Comparison of ENCODE assay signal across 26 mouse cellular contexts in genomic region chr17:26142796-26143195, GRCm38 (mm10). TPM values are rescaled to one million over a fixed set of nuclear protein-coding genes. Genes with fewer than 3 reads are reported as not detected.
DNase-seq lines count a peak whose midpoint lies in the region; ATAC-seq and TF ChIP-seq lines count a peak whose summit lies in the region.
"Had no signal": no experiment of that assay in that cellular context is flagged by ENCODE, and none has a peak within 500 bp of the region (broad histone marks: within the 10 kb centered on the region; RNA-seq: fewer than 3 reads in every experiment).

No protein-coding gene starts in this region.

- 87% methylated on average over 4 of the region's 4 CpGs for WGBS in heart, embryonic 10.5 days
- whole genome bisulfite sequencing in midbrain, embryonic 11.5 days = 94% methylated on average over 4 of the region's 4 CpGs
- 91% methylated on average over 4 of the region's 4 CpGs for whole genome bisulfite sequencing in midbrain, postnatal 0 days
- WGBS in hindbrain, embryonic 13.5 days = 91% methylated on average over 4 of the region's 4 CpGs

- H3K36me3 ChIP-seq in heart, embryonic 10.5 days = peaks cover 48% of the 10 kb centered on the region
- H3K36me3 ChIP-seq in midbrain, embryonic 11.5 days (ENCODE audit: control insufficient read depth, insufficient read depth, low read length) = peaks cover 11% of the 10 kb centered on the region; the same call in 1 of the 2 replicates
- peaks cover 6% of the 10 kb centered on the region for H3K36me3 ChIP-seq in midbrain, postnatal 0 days (ENCODE audit: insufficient read depth, low read length)
- H3K36me3 ChIP-seq in hindbrain, embryonic 13.5 days = peaks cover 47% of the 10 kb centered on the region

- no peak overlapping the region for H3K9ac ChIP-seq in midbrain, embryonic 11.5 days (ENCODE audit: low read length)
- H3K9ac ChIP-seq in midbrain, postnatal 0 days (replicated peaks; ENCODE audit: low read length, poor library complexity, severe bottlenecking) = no peak overlapping the region
- no peak overlapping the region for H3K9ac ChIP-seq in hindbrain, embryonic 13.5 days
- H3K9ac ChIP-seq: embryonic facial prominence, embryonic 13.5 days; forebrain, embryonic 13.5 days; hindbrain, embryonic 15.5 days had no signal

- ATAC-seq in midbrain, embryonic 11.5 days (ENCODE audit: low FRiP score) = no peak
- ATAC-seq in midbrain, postnatal 0 days (ENCODE audit: low FRiP score) = no peak
- ATAC-seq in hindbrain, embryonic 13.5 days (ENCODE audit: low FRiP score) = no peak
- ATAC-seq: activated CD4-positive, CD25-positive, alpha-beta regulatory T cell, adult 4 months; forebrain, embryonic 13.5 days; forebrain, embryonic 16.5 days; intestine, postnatal 0 days had no signal

- H3K4me3 ChIP-seq in heart, embryonic 10.5 days = no peak overlapping the region
- no peak overlapping the region for H3K4me3 ChIP-seq in midbrain, embryonic 11.5 days (ENCODE audit: low read depth, low read length)
- H3K4me3 ChIP-seq in midbrain, postnatal 0 days (ENCODE audit: low read depth, low read length) = no peak overlapping the region
- H3K4me3 ChIP-seq in hindbrain, embryonic 13.5 days = no peak overlapping the region
- H3K4me3 ChIP-seq: embryonic facial prominence, embryonic 10.5 days; embryonic facial prominence, embryonic 13.5 days; forebrain, embryonic 10.5 days; forebrain, embryonic 13.5 days; heart, adult 2 months; hindbrain, embryonic 15.5 days had no signal

- no peak overlapping the region for H3K27ac ChIP-seq in heart, embryonic 10.5 days
- H3K27ac ChIP-seq in midbrain, embryonic 11.5 days (ENCODE audit: low read depth, low read length) = no peak overlapping the region
- no peak overlapping the region for H3K27ac ChIP-seq in midbrain, postnatal 0 days (ENCODE audit: low read depth, low read length)
- no peak overlapping the region for H3K27ac ChIP-seq in hindbrain, embryonic 13.5 days
- H3K27ac ChIP-seq: embryonic facial prominence, embryonic 10.5 days; embryonic facial prominence, embryonic 13.5 days; forebrain, embryonic 10.5 days; forebrain, embryonic 13.5 days; heart, adult 2 months; hindbrain, embryonic 15.5 days had no signal

- peaks cover 26% of the 10 kb centered on the region for H3K4me1 ChIP-seq in heart, embryonic 10.5 days
- peaks cover 15% of the 10 kb centered on the region for H3K4me1 ChIP-seq in midbrain, embryonic 11.5 days (ENCODE audit: control insufficient read depth, insufficient read depth, low read length)
- H3K4me1 ChIP-seq in midbrain, postnatal 0 days (ENCODE audit: insufficient read depth, low read length) = peaks cover 10% of the 10 kb centered on the region; the same call in 1 of the 2 replicates
- H3K4me1 ChIP-seq in hindbrain, embryonic 13.5 days (replicated peaks) = peaks cover 22% of the 10 kb centered on the region

- H3K9me3 ChIP-seq in heart, embryonic 10.5 days = no peaks in the 10 kb centered on the region
- H3K9me3 ChIP-seq in midbrain, embryonic 11.5 days (ENCODE audit: control insufficient read depth, low read length) = no peaks in the 10 kb centered on the region
- H3K9me3 ChIP-seq in midbrain, postnatal 0 days (ENCODE audit: low read length) = no peaks in the 10 kb centered on the region
- no peaks in the 10 kb centered on the region for H3K9me3 ChIP-seq in hindbrain, embryonic 13.5 days
- H3K9me3 ChIP-seq: embryonic facial prominence, embryonic 10.5 days; embryonic facial prominence, embryonic 13.5 days; forebrain, embryonic 10.5 days; forebrain, embryonic 13.5 days; hindbrain, embryonic 15.5 days had no signal

- TF ChIP-seq CTCF in midbrain, postnatal 0 days (IDR thresholded peaks at IDR 0.05) = no peak

- H3K27me3 ChIP-seq in heart, embryonic 10.5 days (ENCODE audit: insufficient read depth, poor library complexity, severe bottlenecking) = no peaks in the 10 kb centered on the region
- H3K27me3 ChIP-seq in midbrain, embryonic 11.5 days (ENCODE audit: control insufficient read depth, insufficient read depth, low read length) = no peaks in the 10 kb centered on the region
- H3K27me3 ChIP-seq in midbrain, postnatal 0 days (ENCODE audit: insufficient read depth, low read length) = no peaks in the 10 kb centered on the region
- H3K27me3 ChIP-seq in hindbrain, embryonic 13.5 days = no peaks in the 10 kb centered on the region
- H3K27me3 ChIP-seq: embryonic facial prominence, embryonic 13.5 days; forebrain, embryonic 13.5 days; hindbrain, embryonic 15.5 days had no signal

- H3K4me2 ChIP-seq in midbrain, embryonic 11.5 days = no peak overlapping the region
- no peak overlapping the region for H3K4me2 ChIP-seq in midbrain, postnatal 0 days (ENCODE audit: low read depth, low read length, poor library complexity, severe bottlenecking)
- H3K4me2 ChIP-seq in hindbrain, embryonic 13.5 days = no peak overlapping the region
- H3K4me2 ChIP-seq: embryonic facial prominence, embryonic 13.5 days; forebrain, embryonic 13.5 days; heart, embryonic 11.5 days; hindbrain, embryonic 15.5 days had no signal

- intact Hi-C loops in heart, postnatal 36 days (cut with DNase I) = no loop called here

- peak; percentile 64 for DNase-seq in heart, embryonic 10.5 days (ENCODE audit: low spot score)
- no peak for DNase-seq in heart, postnatal 36 days
- peak; percentile 56 for DNase-seq in midbrain, embryonic 11.5 days (ENCODE audit: low spot score, missing footprints)
- no peak for DNase-seq in midbrain, postnatal 0 days (ENCODE audit: low spot score)
- peak; percentile 67 for DNase-seq in NIH3T3 (ENCODE audit: low read depth)
- DNase-seq in neural tube, embryonic 10.5 days (ENCODE audit: extremely low spot score, low spot score) = no peak
- DNase-seq: adrenal gland, adult 8-10 months; adrenal gland, postnatal 25 days; cerebellum, adult 11-12 months; cerebellum, adult 8-10 months; cerebellum, postnatal 10 days; cerebellum, postnatal 36 days; embryo, embryonic 11 days; gastrocnemius, postnatal 25 days; heart, adult 2 months; heart, postnatal 4 days had no signal

RNA-seq across cellular contexts. Expression of gene Axin1, which starts 4.3 kb away (rescaled TPM):
- polyA plus RNA-seq in heart, embryonic 10.5 days (2016; fragmentation: Nextera tagmentation; extraction: Ambion mirVana) = 5.5 and 7.0 TPM in 2 replicates
- 10 to 100 TPM; 15.9 to 17.3 TPM for total RNA-seq in heart, postnatal 36 days (2021)
- 11.4 and 12.7 TPM in 2 replicates for polyA plus RNA-seq in midbrain, embryonic 11.5 days (2014; fragmentation: Nextera tagmentation; extraction: Ambion mirVana)
- 27.2 and 30.0 TPM in 2 replicates for total RNA-seq in midbrain, postnatal 0 days (2014; rRNA removed)
- 18.5 and 21.0 TPM in 2 replicates for polyA plus RNA-seq in midbrain, postnatal 0 days (2015; fragmentation: Nextera tagmentation; extraction: Ambion mirVana)
- 8.5 and 9.7 TPM in 2 replicates for polyA plus RNA-seq in hindbrain, embryonic 13.5 days (2015; fragmentation: Nextera tagmentation; extraction: Ambion mirVana)

RNA-seq across cellular contexts. Expression of gene Mrpl28, which starts 19.5 kb away (rescaled TPM):
- polyA plus RNA-seq in heart, embryonic 10.5 days (2016; fragmentation: Nextera tagmentation; extraction: Ambion mirVana) = 273 and 284 TPM in 2 replicates
- total RNA-seq in heart, postnatal 36 days (2021) = 100 to 1,000 TPM; 134 to 148 TPM
- polyA plus RNA-seq in midbrain, embryonic 11.5 days (2014; fragmentation: Nextera tagmentation; extraction: Ambion mirVana) = 256 and 275 TPM in 2 replicates
- total RNA-seq in midbrain, postnatal 0 days (2014; rRNA removed) = 95.0 and 117 TPM in 2 replicates
- 165 and 179 TPM in 2 replicates for polyA plus RNA-seq in midbrain, postnatal 0 days (2015; fragmentation: Nextera tagmentation; extraction: Ambion mirVana)
- polyA plus RNA-seq in hindbrain, embryonic 13.5 days (2015; fragmentation: Nextera tagmentation; extraction: Ambion mirVana) = 177 and 178 TPM in 2 replicates

RNA-seq across cellular contexts. Expression of gene Tmem8, which starts 29.7 kb away (rescaled TPM):
- 0.71 and 1.2 TPM in 2 replicates for polyA plus RNA-seq in heart, embryonic 10.5 days (2016; fragmentation: Nextera tagmentation; extraction: Ambion mirVana)
- 1 to 10 TPM; 3.6 to 4.1 TPM for total RNA-seq in heart, postnatal 36 days (2021)
- 1.1 and 1.3 TPM in 2 replicates for polyA plus RNA-seq in midbrain, embryonic 11.5 days (2014; fragmentation: Nextera tagmentation; extraction: Ambion mirVana)
- 9.0 and 9.5 TPM in 2 replicates for total RNA-seq in midbrain, postnatal 0 days (2014; rRNA removed)
- polyA plus RNA-seq in midbrain, postnatal 0 days (2015; fragmentation: Nextera tagmentation; extraction: Ambion mirVana) = 3.5 TPM in 2 replicates
- 3.0 and 3.7 TPM in 2 replicates for polyA plus RNA-seq in hindbrain, embryonic 13.5 days (2015; fragmentation: Nextera tagmentation; extraction: Ambion mirVana)

RNA-seq across cellular contexts. Expression of gene Nme4, which starts 47.4 kb away (rescaled TPM):
- 115 and 137 TPM in 2 replicates for polyA plus RNA-seq in heart, embryonic 10.5 days (2016; fragmentation: Nextera tagmentation; extraction: Ambion mirVana)
- total RNA-seq in heart, postnatal 36 days (2021) = 1 to 10 TPM; 2.8 to 3.5 TPM
- polyA plus RNA-seq in midbrain, embryonic 11.5 days (2014; fragmentation: Nextera tagmentation; extraction: Ambion mirVana) = 51.5 and 57.7 TPM in 2 replicates
- 6.4 and 7.7 TPM in 2 replicates for total RNA-seq in midbrain, postnatal 0 days (2014; rRNA removed)
- polyA plus RNA-seq in midbrain, postnatal 0 days (2015; fragmentation: Nextera tagmentation; extraction: Ambion mirVana) = 9.2 and 10.2 TPM in 2 replicates
- polyA plus RNA-seq in hindbrain, embryonic 13.5 days (2015; fragmentation: Nextera tagmentation; extraction: Ambion mirVana) = 29.8 and 31.6 TPM in 2 replicates

RNA-seq across cellular contexts. Expression of gene Decr2, which starts 52.7 kb away (rescaled TPM):
- polyA plus RNA-seq in heart, embryonic 10.5 days (2016; fragmentation: Nextera tagmentation; extraction: Ambion mirVana) = 32.8 and 39.6 TPM in 2 replicates
- total RNA-seq in heart, postnatal 36 days (2021) = 10 to 100 TPM; 10.2 to 11.2 TPM
- 17.0 and 18.1 TPM in 2 replicates for polyA plus RNA-seq in midbrain, embryonic 11.5 days (2014; fragmentation: Nextera tagmentation; extraction: Ambion mirVana)
- 38.0 and 41.1 TPM in 2 replicates for total RNA-seq in midbrain, postnatal 0 days (2014; rRNA removed)
- 42.3 and 44.4 TPM in 2 replicates for polyA plus RNA-seq in midbrain, postnatal 0 days (2015; fragmentation: Nextera tagmentation; extraction: Ambion mirVana)
- 33.5 and 34.9 TPM in 2 replicates for polyA plus RNA-seq in hindbrain, embryonic 13.5 days (2015; fragmentation: Nextera tagmentation; extraction: Ambion mirVana)

Comparison
In these comparisons a context has a peak if more than half of its experiments do, and no peak if none do; other contexts are left out.
1. DNase-seq: peak in heart, embryonic 10.5 days (single experiment), midbrain, embryonic 11.5 days (single experiment) and NIH3T3 (single experiment); none in heart, postnatal 36 days (0 of 2), midbrain, postnatal 0 days (single experiment) and neural tube, embryonic 10.5 days (single experiment).